Mouse (Mus musculus) limb, embryonic 15.5 days (tissue): ENCODE results near the gene Osbpl2. TPM values are rescaled to one million over a fixed set of nuclear protein-coding genes. Genes with fewer than 3 reads are reported as not detected.

Experiments
- ATAC-seq: fragments of 200-750 bp; cut with Nextera tagmentation; 2 replicates; pipeline ENCODE4 v1.8.0; 2017; ENCODE audit warnings: low read depth, moderate TSS enrichment; ENCODE audit not compliant: insufficient number of reproducible peaks, low FRiP score, low TSS enrichment
- H3K27ac ChIP-seq: fragments of 300-500 bp; sonication (generic); 2 replicates; pipeline ENCODE4 v1.5.1; 2015; ENCODE audit warnings: moderate library complexity, mild to moderate bottlenecking, inconsistent platforms
- H3K27me3 ChIP-seq: fragments of 300-500 bp; sonication (generic); 2 replicates; pipeline ENCODE4 v1.6.1; 2015; ENCODE audit warnings: inconsistent platforms
- H3K36me3 ChIP-seq: fragments of 300-500 bp; sonication (generic); 2 replicates; pipeline ENCODE4 v1.6.1; 2015; ENCODE audit warnings: inconsistent platforms
- H3K4me1 ChIP-seq: fragments of 300-500 bp; sonication (generic); 2 replicates; pipeline ENCODE4 v1.6.1; 2015; ENCODE audit warnings: inconsistent platforms
- H3K4me2 ChIP-seq: fragments of 300-500 bp; sonication (generic); 2 replicates; pipeline ENCODE4 v1.6.1; 2015; ENCODE audit warnings: mild to moderate bottlenecking, inconsistent platforms
- H3K4me3 ChIP-seq: fragments of 300-500 bp; sonication (generic); 2 replicates; pipeline ENCODE4 v1.5.1; 2015; ENCODE audit warnings: mild to moderate bottlenecking, inconsistent platforms
- H3K9ac ChIP-seq: fragments of 300-500 bp; sonication (generic); 2 replicates; pipeline ENCODE4 v1.6.1; 2015; ENCODE audit warnings: inconsistent platforms
- H3K9me3 ChIP-seq: fragments of 300-500 bp; sonication (generic); 2 replicates; pipeline ENCODE4 v1.6.1; 2016; ENCODE audit warnings: inconsistent platforms
- WGBS: fragments of 180-500 bp; shearing (Covaris S2); methylation state at CpG from one replicate; pipeline ENCODE4 v1.1.7; 2015; 5-methylcytosine and 5-hydroxymethylcytosine counted together
- polyA plus RNA-seq: library from polyadenylated mRNA; unstranded; fragments of >200 nt; fragmentation: Nextera tagmentation; extraction: Ambion mirVana; gene quantifications from 2 replicates; pipeline ENCODE4 v1.2.1, GENCODE M21; 2015

The Osbpl2 gene
- polyA plus RNA-seq, 1 experiment from 2014 or later: 45.2 TPM

DNA sequence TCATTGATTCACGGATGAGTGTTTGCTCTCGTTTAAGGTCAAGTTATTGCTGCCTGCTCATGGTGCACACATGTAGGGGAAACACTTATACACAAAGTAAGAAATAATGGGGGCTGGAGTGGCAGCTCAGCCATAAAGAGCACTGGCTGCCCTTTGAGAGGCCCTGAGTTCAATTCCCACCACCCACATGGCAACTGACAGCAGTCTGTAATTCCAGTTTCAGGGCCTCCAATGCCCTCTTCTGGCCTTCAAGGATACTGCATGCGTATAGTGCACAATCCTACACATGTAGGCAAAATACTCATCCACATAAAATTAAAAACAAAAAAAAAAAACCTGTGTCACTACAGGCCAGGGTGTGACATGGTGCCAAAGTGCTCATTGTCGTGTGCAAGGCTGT lies 31.6 kb upstream of the Osbpl2 start:
- 0 out of 2 replicates have a peak, but pooled peaks cover 2% of the 10 kb centered on the region for H3K27me3 ChIP-seq
- H3K9me3 ChIP-seq: no peaks in the 10 kb centered on the region
- no peaks in the 10 kb centered on the region for H3K4me1 ChIP-seq
- H3K9ac ChIP-seq: no peak overlapping the region
- peaks cover 18% of the 10 kb centered on the region for H3K36me3 ChIP-seq
- no peak overlapping the region for H3K27ac ChIP-seq
- H3K4me3 ChIP-seq: no peak overlapping the region
- WGBS: 83% methylated on average over 4 of the region's 4 CpGs
- H3K4me2 ChIP-seq: no peak overlapping the region
- ATAC-seq: no peak

DNA sequence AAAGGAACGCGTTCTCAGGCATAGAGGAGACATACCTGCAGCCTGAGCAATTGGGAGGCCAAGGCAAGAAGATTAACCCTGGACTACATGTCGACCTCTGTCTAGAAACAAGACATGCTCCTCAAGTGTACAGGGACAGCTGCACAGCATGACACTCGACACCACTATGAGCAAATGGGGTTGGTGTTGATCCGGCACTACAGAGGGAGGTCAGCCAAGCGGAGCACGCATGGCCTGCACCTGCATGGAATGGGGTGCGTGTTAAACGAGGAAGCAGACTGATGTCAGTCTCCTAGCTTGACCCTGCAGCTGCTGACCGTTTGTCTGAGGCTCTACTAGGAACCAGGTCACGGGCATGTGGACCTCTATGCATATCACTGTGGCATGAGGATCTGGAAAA lies 28.8 kb upstream of the Osbpl2 start:
- Histone ChIP-seq H3K9me3 (no peaks in the 10 kb centered on the region), H3K36me3 (0 out of 2 replicates have a peak, but pooled peaks cover 9% of the 10 kb centered on the region), H3K27ac (no peak overlapping the region), H3K9ac (no peak overlapping the region), H3K27me3 (peaks cover 2% of the 10 kb centered on the region; the same call in 1 of the 2 replicates), H3K4me2 (no peak overlapping the region), H3K4me3 (no peak overlapping the region), H3K4me1 (no peaks in the 10 kb centered on the region)
- ATAC-seq: peak; percentile 53; the same call in 1 of the 2 replicates
- 57% methylated on average over 11 of the region's 11 CpGs for WGBS

DNA sequence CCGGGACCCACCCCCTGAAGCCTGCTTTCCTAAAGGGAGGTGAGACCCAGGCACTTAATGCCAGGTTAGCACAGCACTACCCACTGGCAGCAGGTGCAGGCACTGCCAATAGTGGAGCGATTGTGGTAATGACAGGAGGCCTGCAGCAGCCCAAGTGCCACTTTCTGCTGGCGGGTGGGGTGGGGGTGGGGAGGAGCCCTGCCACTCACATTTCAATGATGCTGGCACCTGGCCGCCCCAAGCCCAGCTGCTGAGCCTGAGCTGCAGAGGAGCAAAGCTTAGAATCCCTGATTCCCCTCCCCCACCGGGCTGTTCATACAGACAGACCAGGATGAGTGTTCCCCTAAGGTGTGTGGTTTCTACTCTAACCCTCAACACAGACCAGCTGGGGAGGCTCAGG lies 23.4 kb upstream of the Osbpl2 start:
- Histone ChIP-seq H3K4me3 (no peak overlapping the region), H3K36me3 (no peaks in the 10 kb centered on the region), H3K9me3 (no peaks in the 10 kb centered on the region), H3K9ac (no peak overlapping the region), H3K27me3 (peaks cover 41% of the 10 kb centered on the region), H3K4me1 (peaks cover 6% of the 10 kb centered on the region), H3K27ac (no peak overlapping the region), H3K4me2 (no peak overlapping the region)
- WGBS: 39% methylated on average over 5 of the region's 5 CpGs
- ATAC-seq: no peak

DNA sequence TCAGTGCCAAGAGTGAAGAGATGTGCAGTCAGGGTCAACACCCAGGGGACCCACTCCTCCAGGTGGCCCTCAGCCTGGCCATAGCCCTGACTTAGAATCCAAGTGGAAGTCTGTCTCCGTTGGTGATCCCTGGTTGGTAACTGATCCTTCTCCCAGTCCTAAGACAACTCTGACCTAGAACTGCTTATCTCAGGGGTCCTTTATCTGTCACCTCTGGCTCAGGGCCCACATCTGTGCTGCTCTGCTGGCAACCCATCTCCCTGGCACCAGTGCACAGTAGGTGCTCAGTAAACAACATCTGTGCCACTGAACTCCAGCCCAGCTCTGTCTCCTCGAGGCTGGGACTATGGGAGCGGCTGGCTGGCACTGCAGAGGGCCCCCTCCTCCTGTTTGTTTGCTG lies 21.5 kb upstream of the Osbpl2 start:
- peaks cover 6% of the 10 kb centered on the region for H3K4me1 ChIP-seq
- H3K36me3 ChIP-seq: no peaks in the 10 kb centered on the region
- no peaks in the 10 kb centered on the region for H3K9me3 ChIP-seq
- no peak for ATAC-seq
- H3K4me2 ChIP-seq: no peak overlapping the region
- no peak overlapping the region for H3K4me3 ChIP-seq
- 44% methylated on average over 3 of the region's 3 CpGs for WGBS
- H3K9ac ChIP-seq: no peak overlapping the region
- H3K27me3 ChIP-seq: peaks cover 60% of the 10 kb centered on the region
- no peak overlapping the region for H3K27ac ChIP-seq

DNA sequence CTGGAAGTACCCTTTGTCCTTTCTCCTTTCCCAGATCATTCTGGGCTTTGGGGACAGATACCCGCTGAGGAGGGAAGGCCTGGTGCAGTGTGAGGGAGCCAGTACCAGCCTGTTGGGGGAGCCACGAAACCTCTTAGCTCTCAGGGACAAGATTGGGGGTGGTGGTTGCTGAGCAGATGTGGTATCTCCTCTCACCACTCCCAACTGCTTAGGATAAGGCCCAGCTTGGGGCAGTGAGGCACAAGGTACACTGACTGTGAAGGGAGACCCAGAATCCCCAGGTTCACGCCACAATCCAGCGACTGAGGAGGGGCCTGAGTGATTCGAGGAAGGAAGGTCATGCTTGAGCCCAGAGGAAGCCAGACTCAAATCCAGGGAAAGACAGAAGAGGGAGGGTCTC lies 20.9 kb upstream of the Osbpl2 start:
- Histone ChIP-seq H3K9ac (no peak overlapping the region), H3K4me3 (no peak overlapping the region), H3K27me3 (peaks cover 66% of the 10 kb centered on the region), H3K27ac (no peak overlapping the region), H3K36me3 (no peaks in the 10 kb centered on the region), H3K4me1 (peaks cover 7% of the 10 kb centered on the region), H3K4me2 (no peak overlapping the region), H3K9me3 (no peaks in the 10 kb centered on the region)
- ATAC-seq: no peak
- WGBS: 34% methylated on average over 5 of the region's 5 CpGs

DNA sequence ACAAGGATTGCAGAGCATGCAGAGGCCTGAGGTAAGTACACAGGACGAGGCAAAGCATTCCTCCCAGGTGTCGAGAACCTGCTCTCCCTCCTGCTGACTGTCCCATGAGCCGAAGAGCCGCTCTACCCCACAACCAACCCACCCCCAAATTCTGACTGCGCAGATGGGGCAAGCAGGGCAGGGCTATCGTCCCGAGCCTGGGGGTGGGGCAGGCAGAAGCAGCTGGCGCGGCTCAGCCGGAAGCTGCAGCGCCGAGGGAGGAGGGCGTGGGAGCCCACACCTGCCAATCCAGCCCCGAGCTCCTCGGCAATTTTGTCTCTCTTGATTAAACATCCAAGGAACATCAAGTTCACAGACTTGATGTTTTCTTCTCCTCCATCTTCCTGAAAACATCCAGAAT lies 19.6 kb upstream of the Osbpl2 start:
- H3K9me3 ChIP-seq: no peaks in the 10 kb centered on the region
- H3K27me3 ChIP-seq: peaks cover 79% of the 10 kb centered on the region
- peaks cover 21% of the 10 kb centered on the region for H3K4me1 ChIP-seq
- no peak overlapping the region for H3K9ac ChIP-seq
- no peaks in the 10 kb centered on the region for H3K36me3 ChIP-seq
- H3K27ac ChIP-seq: no peak overlapping the region
- WGBS: 3% methylated on average over 15 of the region's 15 CpGs
- H3K4me3 ChIP-seq: no peak overlapping the region
- ATAC-seq: no peak
- H3K4me2 ChIP-seq: no peak overlapping the region

DNA sequence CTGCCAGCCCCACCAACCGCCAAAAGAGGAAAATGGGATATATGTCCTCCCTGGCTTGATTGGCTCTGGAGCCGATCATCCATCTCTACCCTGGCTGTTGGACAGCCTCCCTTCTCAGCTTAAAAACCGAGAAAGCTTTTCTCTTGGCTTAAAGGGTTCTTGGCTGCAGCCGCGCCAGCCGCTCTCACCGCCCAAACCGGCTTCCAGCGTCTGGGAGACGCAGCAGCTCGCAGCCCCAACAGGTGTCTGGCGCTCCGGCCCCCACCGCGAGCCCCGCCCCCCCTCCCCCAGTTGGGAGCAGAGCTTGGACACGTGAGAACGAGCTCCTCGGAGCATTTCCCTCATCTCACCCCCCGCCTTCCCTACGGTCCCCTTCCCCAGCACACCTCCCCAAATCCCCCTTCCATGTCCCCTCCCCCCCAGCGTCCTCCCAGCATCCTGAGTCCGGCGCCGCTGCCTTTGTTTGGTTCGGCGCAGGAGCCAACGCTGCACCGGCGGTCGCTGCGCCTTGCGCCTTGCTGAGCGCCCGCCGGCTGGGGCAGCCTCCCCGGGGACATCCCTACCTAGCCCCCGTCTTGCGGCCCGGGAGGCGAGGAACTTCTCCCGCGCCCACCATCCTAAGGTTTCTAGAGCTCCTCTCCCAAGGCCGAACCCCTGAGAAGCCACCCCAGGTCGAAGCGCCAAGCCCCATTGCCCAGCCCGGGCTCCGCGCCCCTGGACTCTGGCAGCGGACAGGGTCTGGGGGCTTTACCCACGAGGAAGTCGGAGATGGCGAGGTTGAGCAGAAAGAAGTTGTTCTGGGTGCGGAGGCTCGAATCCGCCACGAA lies 15.7 kb upstream of the Osbpl2 start:
- H3K9ac ChIP-seq: no peak overlapping the region
- ATAC-seq: no peak
- H3K4me1 ChIP-seq: peaks cover 23% of the 10 kb centered on the region
- peak overlapping the region; percentile 49 for H3K4me3 ChIP-seq
- H3K27me3 ChIP-seq: peaks cover 76% of the 10 kb centered on the region
- H3K27ac ChIP-seq: no peak overlapping the region
- WGBS: 1% methylated on average over 57 of the region's 57 CpGs
- no peaks in the 10 kb centered on the region for H3K9me3 ChIP-seq
- peak overlapping the region; percentile 97 for H3K4me2 ChIP-seq
- H3K36me3 ChIP-seq: no peaks in the 10 kb centered on the region

DNA sequence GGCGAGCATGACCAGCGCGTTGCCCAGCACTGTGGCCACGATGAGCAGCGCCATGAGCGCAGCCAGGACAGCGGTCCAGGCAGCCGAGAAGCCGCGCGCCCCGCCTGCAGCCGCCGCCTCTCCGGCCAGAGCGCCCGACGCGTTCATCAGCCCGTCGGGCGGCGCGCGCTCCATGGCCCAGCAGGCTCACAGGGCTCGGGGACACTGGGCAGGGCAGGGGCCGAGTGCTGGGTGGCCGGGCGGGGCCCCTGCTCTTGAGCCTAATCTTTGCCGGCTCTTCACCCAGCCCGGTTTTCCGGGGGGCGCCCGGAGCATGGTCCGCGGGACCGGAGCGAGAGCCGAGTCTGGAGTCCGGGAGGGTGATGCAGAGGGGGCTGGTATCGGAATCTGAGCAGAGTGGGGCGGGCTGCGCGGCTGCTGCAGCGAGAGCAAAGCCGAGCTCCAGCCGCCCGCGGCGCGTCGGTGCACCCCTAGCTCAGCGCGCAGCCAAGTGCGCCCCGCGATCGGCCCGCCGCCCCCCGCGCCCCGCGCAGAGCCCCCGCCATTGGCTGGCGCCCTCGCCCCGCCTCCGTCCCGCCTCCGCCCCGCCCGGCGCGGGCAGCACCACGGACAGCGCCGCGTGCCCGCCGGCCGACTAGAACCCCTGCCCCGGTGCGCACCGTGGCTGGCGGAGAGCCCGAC lies 15.0 kb upstream of the Osbpl2 start, which contains the start of gene Hrh3:
Hrh3 (minus strand) TSS at position 511 of the 681 bp plus-strand sequence.
- H3K9ac ChIP-seq: no peak within 1 kb of the TSS
- 1% methylated on average over 59 of the region's 87 CpGs for WGBS
- peaks cover 23% of the 10 kb centered on the region for H3K4me1 ChIP-seq
- peak within 1 kb of the TSS; percentile 97 for H3K4me2 ChIP-seq
- H3K36me3 ChIP-seq: no peaks in the 10 kb centered on the region
- H3K9me3 ChIP-seq: no peaks in the 10 kb centered on the region
- no peak within 1 kb of the TSS for H3K27ac ChIP-seq
- peaks cover 69% of the 10 kb centered on the region for H3K27me3 ChIP-seq
- peak within 1 kb of the TSS; percentile 49 for H3K4me3 ChIP-seq
- ATAC-seq: peak; percentile 57

DNA sequence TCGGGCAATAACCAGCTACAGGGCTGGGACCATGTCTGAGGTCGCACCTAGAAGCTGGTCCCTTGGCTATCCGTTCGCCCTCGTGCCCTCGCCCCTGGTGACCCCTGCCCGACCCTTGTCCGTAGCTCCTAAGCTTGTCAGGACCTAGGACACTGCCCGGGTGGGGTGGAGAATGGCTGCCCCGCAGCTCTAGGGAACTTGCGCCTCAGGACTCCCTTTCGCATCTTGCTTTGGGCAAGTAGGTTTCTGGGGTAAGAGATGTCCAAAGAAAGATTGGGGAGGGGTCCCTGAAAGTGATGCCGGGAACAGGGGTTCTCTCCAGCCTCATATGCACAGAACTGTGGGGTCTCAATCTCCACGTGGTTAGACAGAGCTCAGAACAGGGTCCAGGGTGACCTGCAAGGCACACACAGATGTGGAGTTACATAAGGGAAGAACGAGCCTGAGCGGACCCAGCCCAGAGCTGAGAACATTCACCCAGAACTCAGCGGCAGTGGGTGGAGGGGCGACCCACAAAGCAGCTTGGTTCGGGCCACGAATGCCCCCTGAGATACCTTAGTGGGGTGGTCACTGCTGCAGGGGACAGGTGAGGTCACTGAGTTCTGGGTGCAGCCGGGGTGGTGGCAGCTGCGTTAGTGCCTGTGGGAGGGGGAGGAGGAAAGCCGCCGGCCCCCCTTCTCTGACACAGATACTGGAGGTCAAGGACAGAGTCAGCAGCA lies 14.3 kb upstream of the Osbpl2 start:
- no peaks in the 10 kb centered on the region for H3K36me3 ChIP-seq
- H3K4me1 ChIP-seq: peaks cover 18% of the 10 kb centered on the region
- H3K27ac ChIP-seq: no peak overlapping the region
- peak overlapping the region; percentile 49 for H3K4me3 ChIP-seq
- 13% methylated on average over 24 of the region's 24 CpGs for WGBS
- peak overlapping the region; percentile 97 for H3K4me2 ChIP-seq
- ATAC-seq: peak; percentile 6; the same call in 1 of the 2 replicates
- H3K9me3 ChIP-seq: no peaks in the 10 kb centered on the region
- H3K9ac ChIP-seq: no peak overlapping the region
- peaks cover 62% of the 10 kb centered on the region for H3K27me3 ChIP-seq

DNA sequence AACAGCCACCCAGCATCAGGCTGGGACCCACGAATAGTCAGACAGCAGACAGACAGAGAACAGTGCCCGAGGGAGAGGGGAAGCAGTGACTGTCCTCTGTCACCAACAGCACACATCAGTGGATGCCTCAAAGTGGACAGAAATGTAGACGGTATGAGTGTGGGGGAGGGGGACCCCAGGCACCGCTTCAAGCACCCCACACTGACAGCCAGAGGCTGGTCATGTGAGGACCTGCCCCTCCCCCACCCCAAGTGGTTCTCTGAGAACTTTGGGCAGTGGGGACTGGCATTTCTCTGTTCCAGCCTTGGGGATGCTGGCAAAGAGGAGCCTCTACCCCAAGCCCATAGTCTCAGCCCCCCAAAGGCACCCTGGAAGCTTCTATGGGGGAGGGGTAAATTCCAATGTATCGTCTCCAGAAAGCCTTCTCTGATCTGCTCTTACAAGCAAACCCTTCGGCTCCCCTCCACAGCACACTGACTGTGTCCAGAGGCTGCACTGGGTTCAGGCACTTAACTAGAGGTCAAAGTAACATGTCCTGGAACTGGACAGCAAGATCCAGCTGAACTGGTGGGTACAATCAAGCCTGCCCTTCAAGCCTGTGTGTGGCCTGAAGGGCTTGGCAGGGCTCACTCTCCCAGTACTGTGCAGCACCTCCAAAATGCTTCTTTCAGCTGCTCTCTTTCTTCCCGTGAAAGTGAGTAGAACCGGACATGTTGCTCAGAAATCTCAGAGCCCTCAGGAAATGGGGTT lies 13.5 kb upstream of the Osbpl2 start:
- H3K36me3 ChIP-seq: no peaks in the 10 kb centered on the region
- no peak overlapping the region for H3K9ac ChIP-seq
- no peak overlapping the region for H3K27ac ChIP-seq
- H3K4me3 ChIP-seq: no peak overlapping the region
- no peak for ATAC-seq
- H3K27me3 ChIP-seq: peaks cover 54% of the 10 kb centered on the region
- H3K9me3 ChIP-seq: no peaks in the 10 kb centered on the region
- no peak overlapping the region for H3K4me2 ChIP-seq
- H3K4me1 ChIP-seq: peaks cover 17% of the 10 kb centered on the region
- WGBS: 25% methylated on average over 8 of the region's 8 CpGs

DNA sequence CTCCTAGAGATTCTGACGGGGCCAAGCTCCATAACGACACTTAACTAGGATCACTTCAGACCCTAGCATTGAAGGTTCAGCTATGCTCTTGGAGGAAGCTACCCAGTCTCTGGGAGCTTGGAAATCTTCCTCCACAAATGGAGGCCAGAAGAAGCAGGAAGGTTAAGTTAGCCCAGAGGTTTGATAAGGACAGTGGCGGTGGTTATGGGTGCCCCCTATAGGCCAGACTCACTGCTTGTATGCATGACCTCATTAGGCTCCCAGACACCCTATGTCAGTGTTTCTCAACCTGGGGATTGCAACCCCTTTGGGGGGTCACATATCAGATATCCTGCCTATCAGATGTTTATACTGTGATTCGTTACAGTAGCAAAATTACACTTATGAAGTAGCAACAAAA lies 12.0 kb upstream of the Osbpl2 start:
- H3K27ac ChIP-seq: no peak overlapping the region
- no peak overlapping the region for H3K9ac ChIP-seq
- no peak overlapping the region for H3K4me2 ChIP-seq
- no peaks in the 10 kb centered on the region for H3K36me3 ChIP-seq
- H3K9me3 ChIP-seq: no peaks in the 10 kb centered on the region
- 53% methylated on average over 4 of the region's 4 CpGs for WGBS
- H3K27me3 ChIP-seq: peaks cover 39% of the 10 kb centered on the region
- no peak overlapping the region for H3K4me3 ChIP-seq
- peaks cover 17% of the 10 kb centered on the region for H3K4me1 ChIP-seq
- no peak for ATAC-seq
